Mouse (Mus musculus) right cerebral cortex, postnatal 10 days (tissue): ENCODE data around the gene Slc22a12.

Experiments
- DNase-seq, 2 experiments: peaks; one replicate each; pipeline ENCODE4 v3.0.0; 2021; ENCODE audit warnings: low spot score in 2 of 2

The Slc22a12 gene

GRCm38 (mm10) chr19:6516153-6516552 is 26.7 kb downstream of the Slc22a12 start:
- DNase-seq, result no peak

- DNase-seq, result no peak
Measured at GRCm38 (mm10) chr19:6515448-6515847, 27.4 kb downstream of the Slc22a12 start.

GRCm38 (mm10) chr19:6514940-6515339 is 27.9 kb downstream of the Slc22a12 start:
- DNase-seq, result no peak

- DNase-seq, result no peak
Measured at GRCm38 (mm10) chr19:6513389-6514139, 29.3 kb downstream of the Slc22a12 start.

- DNase-seq, result no peak
Measured at GRCm38 (mm10) chr19:6510546-6510945, 32.3 kb downstream of the Slc22a12 start.

GRCm38 (mm10) chr19:6509881-6510280 is 33.0 kb downstream of the Slc22a12 start:
- DNase-seq, result no peak

- DNase-seq, result peak in 1 of 2 experiments; percentile 71
Measured at GRCm38 (mm10) chr19:6507393-6507792, 35.4 kb downstream of the Slc22a12 start.

GRCm38 (mm10) chr19:6504656-6505045 is 38.2 kb downstream of the Slc22a12 start:
- no peak for DNase-seq

GRCm38 (mm10) chr19:6503926-6504655 is 38.7 kb downstream of the Slc22a12 start:
- DNase-seq, result peak; percentile 83 to 85

- DNase-seq, result peak; percentile 72 to 88
Measured at GRCm38 (mm10) chr19:6502543-6503319, 40.1 kb downstream of the Slc22a12 start.

- peak; percentile 85 to 87 for DNase-seq
Measured at GRCm38 (mm10) chr19:6502035-6502541, 40.7 kb downstream of the Slc22a12 start.

GRCm38 (mm10) chr19:6500636-6501025 is 42.2 kb downstream of the Slc22a12 start:
- DNase-seq, result no peak

- DNase-seq, result no peak
Measured at GRCm38 (mm10) chr19:6499860-6500635, 42.8 kb downstream of the Slc22a12 start.

- DNase-seq, result no peak
Measured at GRCm38 (mm10) chr19:6498350-6499131, 44.3 kb downstream of the Slc22a12 start.

GRCm38 (mm10) chr19:6497803-6498202 is 45.0 kb downstream of the Slc22a12 start:
- DNase-seq, result no peak

- peak; percentile 91 for DNase-seq
Measured at GRCm38 (mm10) chr19:6497150-6497801, 45.6 kb downstream of the Slc22a12 start.

GRCm38 (mm10) chr19:6496462-6497149 is 46.2 kb downstream of the Slc22a12 start:
- DNase-seq, result no peak

GRCm38 (mm10) chr19:6495714-6496113 is 47.1 kb downstream of the Slc22a12 start:
- DNase-seq, result no peak

- DNase-seq, result no peak
Measured at GRCm38 (mm10) chr19:6494504-6495170, 48.2 kb downstream of the Slc22a12 start.
